In genomic region chr2:20939367-20939766, GRCm38 (mm10) we compare ENCODE assay signal across 12 mouse cellular contexts. TPM values are rescaled to one million over a fixed set of nuclear protein-coding genes. Genes with fewer than 3 reads are reported as not detected.
A peak's percentile ranks its signal among the peaks of the same experiment; 100 is the strongest.
DNase-seq lines count a peak whose midpoint lies in the region; ATAC-seq lines count a peak whose summit lies in the region.
"Had no signal": no experiment of that assay in that cellular context is flagged by ENCODE, and none has a peak within 500 bp of the region (broad histone marks: within the 10 kb centered on the region; RNA-seq: fewer than 3 reads in every experiment).

No protein-coding gene starts in this region.

- peak overlapping the region; percentile 94 for H3K27ac ChIP-seq in heart, embryonic 16.5 days (ENCODE audit: low read length)
- no peak overlapping the region for H3K27ac ChIP-seq in intestine, embryonic 16.5 days (ENCODE audit: low read length)
- H3K27ac ChIP-seq: forebrain, embryonic 12.5 days; intestine, embryonic 15.5 days; limb, embryonic 12.5 days had no signal

- H3K36me3 ChIP-seq in heart, embryonic 16.5 days (ENCODE audit: control insufficient read depth, insufficient read depth), result no peaks in the 10 kb centered on the region
- no peaks in the 10 kb centered on the region for H3K36me3 ChIP-seq in intestine, embryonic 16.5 days (ENCODE audit: control insufficient read depth, insufficient read depth, low read length)
- H3K36me3 ChIP-seq: forebrain, embryonic 12.5 days; intestine, embryonic 15.5 days; limb, embryonic 12.5 days had no signal

- H3K4me1 ChIP-seq in heart, embryonic 16.5 days (ENCODE audit: control insufficient read depth, insufficient read depth, low read length), result peaks cover 70% of the 10 kb centered on the region
- H3K4me1 ChIP-seq in intestine, embryonic 16.5 days (ENCODE audit: control insufficient read depth, insufficient read depth, low read length), result peaks cover 49% of the 10 kb centered on the region

- ATAC-seq in heart, embryonic 16.5 days (replicated peaks; ENCODE audit: extremely low read depth, insufficient read depth, low FRiP score), result peak; percentile 56
- no peak for ATAC-seq in intestine, embryonic 16.5 days
- ATAC-seq: intestine, embryonic 15.5 days had no signal

- no peaks in the 10 kb centered on the region for H3K9me3 ChIP-seq in heart, embryonic 16.5 days (replicated peaks; ENCODE audit: control insufficient read depth, low read length)
- no peaks in the 10 kb centered on the region for H3K9me3 ChIP-seq in intestine, embryonic 16.5 days (ENCODE audit: control insufficient read depth, low read length)
- H3K9me3 ChIP-seq: forebrain, embryonic 12.5 days; intestine, embryonic 15.5 days; limb, embryonic 12.5 days had no signal

- intact Hi-C loops in gastrocnemius, postnatal 36 days (cut with DNase I), result no loop called here

- peak overlapping the region; percentile 40; the same call in 1 of the 2 replicates for H3K9ac ChIP-seq in heart, embryonic 16.5 days (ENCODE audit: low read length)
- H3K9ac ChIP-seq in intestine, embryonic 16.5 days (ENCODE audit: low read depth, low read length), result no peak overlapping the region
- H3K9ac ChIP-seq: forebrain, embryonic 12.5 days; intestine, embryonic 15.5 days; limb, embryonic 12.5 days had no signal

- DNase-seq in gastrocnemius, adult 18-20 months (ENCODE audit: low spot score), result peak; percentile 24
- no peak for DNase-seq in gastrocnemius, postnatal 36 days
- DNase-seq in gastrocnemius, postnatal 25 days, result peak; percentile 32
- peak; percentile 22 for DNase-seq in lung, postnatal 14 days
- DNase-seq in right cerebral cortex, adult 18-20 months, result no peak
- DNase-seq in natural killer cell, adult 2 months (ENCODE audit: low spot score in 2 of 2), result no peak
- DNase-seq: cerebellum, adult 2 months had no signal

- H3K27me3 ChIP-seq in heart, embryonic 16.5 days (ENCODE audit: control insufficient read depth, insufficient read depth, low read length), result no peaks in the 10 kb centered on the region
- no peaks in the 10 kb centered on the region for H3K27me3 ChIP-seq in intestine, embryonic 16.5 days (replicated peaks; ENCODE audit: control insufficient read depth, insufficient read depth, low read length)
- H3K27me3 ChIP-seq: forebrain, embryonic 12.5 days; intestine, embryonic 15.5 days; limb, embryonic 12.5 days had no signal

- H3K4me2 ChIP-seq in heart, embryonic 16.5 days (ENCODE audit: low read depth, low read length), result peak overlapping the region; percentile 40
- no peak overlapping the region for H3K4me2 ChIP-seq in intestine, embryonic 16.5 days (ENCODE audit: low read depth, low read length)
- H3K4me2 ChIP-seq: forebrain, embryonic 12.5 days; intestine, embryonic 15.5 days; limb, embryonic 12.5 days had no signal

- no peak overlapping the region for H3K4me3 ChIP-seq in heart, embryonic 16.5 days (ENCODE audit: low read length)
- H3K4me3 ChIP-seq in intestine, embryonic 16.5 days (ENCODE audit: low read length), result no peak overlapping the region
- H3K4me3 ChIP-seq: forebrain, embryonic 12.5 days; intestine, embryonic 15.5 days; limb, embryonic 12.5 days had no signal

- WGBS in heart, embryonic 16.5 days, result 43% methylated on average over 3 of the region's 3 CpGs
- WGBS in intestine, embryonic 16.5 days, result 60% methylated on average over 3 of the region's 3 CpGs

RNA-seq across cellular contexts. Expression of gene Arhgap21, which starts 29.3 kb away (rescaled TPM):
- 10 to 100 TPM; 27.0 to 33.4 TPM for total RNA-seq in gastrocnemius, adult 18-20 months (2021)
- 10 to 100 TPM; 25.2 to 28.7 TPM for total RNA-seq in gastrocnemius, postnatal 36 days (2021)
- total RNA-seq in gastrocnemius, postnatal 25 days (2021), result 10 to 100 TPM; 24.1 to 30.2 TPM
- polyA plus RNA-seq in heart, embryonic 16.5 days (2015; fragmentation: Nextera tagmentation; extraction: Ambion mirVana), result 14.8 and 18.6 TPM in 2 replicates
- 7.4 and 7.7 TPM in 2 replicates for polyA plus RNA-seq in intestine, embryonic 16.5 days (2015; fragmentation: Nextera tagmentation; extraction: Ambion mirVana)

Comparison
In these comparisons a context has a peak if more than half of its experiments do, and no peak if none do; other contexts are left out.
1. DNase-seq: peak in gastrocnemius, adult 18-20 months (single experiment), gastrocnemius, postnatal 25 days (single experiment) and lung, postnatal 14 days (single experiment); none in gastrocnemius, postnatal 36 days (0 of 2), right cerebral cortex, adult 18-20 months (single experiment) and natural killer cell, adult 2 months (0 of 2).